Mouse (Mus musculus) embryonic facial prominence, embryonic 11.5 days (tissue): ENCODE measurements around the gene Zfp1. TPM values are rescaled to one million over a fixed set of nuclear protein-coding genes. Genes with fewer than 3 reads are reported as not detected.

Experiments
- ATAC-seq: fragments of 200-750 bp; cut with Nextera tagmentation; replicated peaks from 2 replicates; pipeline ENCODE4 v1.8.0; 2017; ENCODE audit warnings: low read depth; ENCODE audit not compliant: insufficient number of reproducible peaks, low FRiP score, low TSS enrichment
- DNase-seq: peaks from one replicate; pipeline ENCODE4 v3.0.0-alpha.2; 2015; ENCODE audit warnings: low spot score
- H3K27ac ChIP-seq: fragments of 300-500 bp; sonication (generic); replicated peaks from 2 replicates; pipeline ENCODE4 v1.5.1; 2014; ENCODE audit warnings: mild to moderate bottlenecking, low read depth, low read length, control low read depth
- H3K27me3 ChIP-seq: fragments of 300-500 bp; sonication (generic); 2 replicates; pipeline ENCODE4 v1.6.1; 2014; ENCODE audit warnings: mild to moderate bottlenecking, low read length, moderate library complexity, mixed read lengths; ENCODE audit not compliant: control insufficient read depth, insufficient read depth
- H3K36me3 ChIP-seq: fragments of 300-500 bp; sonication (generic); replicated peaks from 2 replicates; pipeline ENCODE4 v1.6.1; 2014; ENCODE audit warnings: low read depth, mild to moderate bottlenecking, low read length, moderate library complexity, mixed read lengths; ENCODE audit not compliant: control insufficient read depth, insufficient read depth
- H3K4me1 ChIP-seq: fragments of 300-500 bp; sonication (generic); 2 replicates; pipeline ENCODE4 v1.6.1; 2014; ENCODE audit warnings: low read length, mixed read lengths; ENCODE audit not compliant: control insufficient read depth, insufficient read depth
- H3K4me2 ChIP-seq: fragments of 300-500 bp; sonication (generic); 2 replicates; pipeline ENCODE4 v1.6.1; 2014; ENCODE audit warnings: low read depth, mild to moderate bottlenecking, control low read depth, low read length, moderate library complexity
- H3K4me3 ChIP-seq: fragments of 300-500 bp; sonication (generic); 2 replicates; pipeline ENCODE4 v1.5.1; 2014; ENCODE audit warnings: low read depth, low read length, control low read depth
- H3K9ac ChIP-seq: fragments of 300-500 bp; sonication (generic); replicated peaks from 2 replicates; pipeline ENCODE4 v1.6.1; 2014; ENCODE audit warnings: mild to moderate bottlenecking, control low read depth, low read length
- H3K9me3 ChIP-seq: fragments of 300-500 bp; sonication (generic); replicated peaks from 2 replicates; pipeline ENCODE4 v1.6.1; 2016; ENCODE audit warnings: mild to moderate bottlenecking, low read length, inconsistent platforms, mixed read lengths; ENCODE audit not compliant: control insufficient read depth
- WGBS: fragments of 180-500 bp; shearing (Covaris S2); extraction: QIAGEN DNeasy Blood & Tissue Kit; methylation state at CpG from one replicate; pipeline ENCODE4 v1.1.7; 2014; 5-methylcytosine and 5-hydroxymethylcytosine counted together
- microRNA-seq: library from miRNA; unstranded; fragments of <30 nt; microRNA quantifications from one replicate; pipeline ENCODE4, GENCODE M21; 2016; ENCODE audit warnings: borderline number of aligned reads
- polyA plus RNA-seq: library from polyadenylated mRNA; unstranded; fragments of >200 nt; fragmentation: Nextera tagmentation; extraction: Ambion mirVana; gene quantifications from 2 replicates; pipeline ENCODE4 v1.2.1, GENCODE M21; 2014

Zfp1 gene
- polyA plus RNA-seq, 1 experiment from 2014 or later: 26.9 TPM

DNA sequence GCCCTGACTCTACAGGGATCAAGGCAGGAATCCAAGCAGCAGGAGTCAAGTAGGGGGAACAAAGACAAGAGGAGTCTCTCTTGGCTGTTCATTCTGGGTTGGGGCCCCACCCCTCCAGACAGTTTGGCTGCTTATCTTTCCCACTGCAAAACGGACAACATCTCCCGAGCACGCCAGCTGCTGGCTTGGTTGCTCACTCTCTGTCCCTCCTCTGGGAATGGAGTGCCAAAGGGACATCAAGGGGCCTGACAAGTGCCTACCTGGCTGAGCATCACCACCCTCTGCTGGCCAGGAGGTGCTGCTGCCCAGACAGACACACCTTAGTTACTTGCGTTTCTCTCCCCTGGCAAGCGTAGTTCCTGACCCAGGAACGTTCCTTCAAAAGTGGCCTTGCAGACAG, 74.7 kb downstream of the Zfp1 start:
- WGBS: 69% methylated on average over 6 of the region's 6 CpGs
- DNase-seq: no peak
- peaks cover 4% of the 10 kb centered on the region; the same call in 1 of the 2 replicates for H3K4me1 ChIP-seq
- peak overlapping the region; percentile 63; the same call in 1 of the 2 replicates for H3K27ac ChIP-seq
- H3K4me3 ChIP-seq: no peak overlapping the region
- no peak for ATAC-seq
- no peaks in the 10 kb centered on the region for H3K9me3 ChIP-seq
- no peaks in the 10 kb centered on the region for H3K27me3 ChIP-seq
- peaks cover 11% of the 10 kb centered on the region for H3K36me3 ChIP-seq
- no peak overlapping the region for H3K4me2 ChIP-seq
- H3K9ac ChIP-seq: no peak overlapping the region

DNA sequence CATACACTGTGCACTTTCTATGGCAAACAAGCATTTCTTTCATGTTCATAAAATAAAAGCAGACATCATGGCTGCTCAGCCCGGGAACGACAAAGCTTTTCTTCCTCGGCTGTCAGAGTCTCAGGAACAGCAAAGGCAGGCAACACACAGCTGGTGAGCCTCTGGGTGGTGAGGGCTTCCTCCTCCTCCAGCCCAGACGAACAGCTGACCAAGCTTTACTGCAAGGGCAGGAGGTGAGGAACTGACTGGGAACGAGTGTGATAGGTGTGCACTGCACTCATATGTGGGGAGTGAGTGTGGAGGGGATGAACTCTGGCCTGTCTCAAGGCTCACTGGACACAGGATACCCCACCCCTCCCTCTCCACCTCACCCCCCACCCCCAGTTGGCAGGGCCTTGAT, 75.7 kb downstream of the Zfp1 start:
- DNase-seq (no peak), ATAC-seq (no peak)
- Histone ChIP-seq H3K4me1 (peaks cover 4% of the 10 kb centered on the region; the same call in 1 of the 2 replicates), H3K9me3 (no peaks in the 10 kb centered on the region), H3K27ac (no peak overlapping the region), H3K9ac (no peak overlapping the region; the same call in 1 of the 2 replicates), H3K4me3 (no peak overlapping the region), H3K4me2 (no peak overlapping the region), H3K27me3 (no peaks in the 10 kb centered on the region), H3K36me3 (peaks cover 4% of the 10 kb centered on the region)
- WGBS: 65% methylated on average over 5 of the region's 5 CpGs

DNA sequence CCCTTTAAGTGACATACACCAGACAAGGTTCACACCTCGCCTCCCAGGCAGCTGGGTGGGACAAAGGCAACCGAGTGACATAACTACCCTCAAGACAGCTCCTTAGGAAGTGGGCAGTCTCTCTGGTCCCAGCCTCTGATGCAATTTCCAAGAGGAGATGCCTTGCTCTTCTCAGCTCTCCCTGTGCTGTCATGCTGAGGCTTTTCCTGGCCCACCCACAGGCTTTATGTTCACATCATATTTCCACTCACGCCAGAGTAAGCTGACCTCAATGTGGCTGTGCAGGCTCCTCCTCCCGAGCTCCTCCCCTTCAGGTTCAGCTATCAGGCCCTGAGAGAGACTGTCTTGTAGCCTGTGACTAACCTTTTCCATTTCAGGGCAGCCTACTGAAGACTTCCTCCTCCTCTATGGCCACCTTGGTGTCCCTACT, 76.9 kb downstream of the Zfp1 start:
- no peak for DNase-seq
- Histone ChIP-seq H3K27me3 (no peaks in the 10 kb centered on the region), H3K36me3 (peaks cover 1% of the 10 kb centered on the region), H3K27ac (no peak overlapping the region), H3K9ac (no peak overlapping the region), H3K4me2 (no peak overlapping the region), H3K4me3 (no peak overlapping the region), H3K9me3 (no peaks in the 10 kb centered on the region), H3K4me1 (peaks cover 4% of the 10 kb centered on the region; the same call in 1 of the 2 replicates)
- ATAC-seq: no peak
- WGBS: 74% methylated on average over 4 of the region's 4 CpGs

Small RNA genes within 50 kb of the gene (microRNA-seq; reads per million reads assigned to microRNA genes)
- not detected for gene Mir7076

Other genes starting within 250 kb of the Zfp1 start
- not detected in 2 replicates for gene Fa2h, start 249.6 kb upstream of the Zfp1 start, polyA plus RNA-seq
- gene Wdr59, start 121.3 kb upstream of the Zfp1 start, polyA plus RNA-seq: 3.8 and 4.1 TPM in 2 replicates
- 39.3 and 42.9 TPM in 2 replicates for gene Znrf1, start 107.3 kb upstream of the Zfp1 start, polyA plus RNA-seq
- gene Ldhd, start 13.0 kb upstream of the Zfp1 start, polyA plus RNA-seq: 0.24 TPM in 1 of 2 replicates, not detected in the other
- gene Ctrb1, start 47.6 kb downstream of the Zfp1 start, polyA plus RNA-seq: not detected in 2 replicates
- gene Bcar1, start 100.4 kb downstream of the Zfp1 start, polyA plus RNA-seq: 30.9 and 36.5 TPM in 2 replicates
- gene Cfdp1, start 210.9 kb downstream of the Zfp1 start, polyA plus RNA-seq: 262 and 278 TPM in 2 replicates
- 7.7 and 8.2 TPM in 2 replicates for gene Tmem170, start 233.3 kb downstream of the Zfp1 start, polyA plus RNA-seq